Mouse (Mus musculus) ovary, adult 18-20 months (tissue): ENCODE measurements around the gene Oat.

Source experiments
- DNase-seq: peaks from one replicate; pipeline ENCODE4 v3.0.0; 2022; ENCODE audit warnings: low spot score, mixed read lengths

Gene Oat

GRCm38 (mm10) chr7:132593762-132594161 lies 17.6 kb upstream of the Oat start:
- DNase-seq = no peak

- no peak for DNase-seq
Measured at GRCm38 (mm10) chr7:132589610-132590009, 13.4 kb upstream of the Oat start.

GRCm38 (mm10) chr7:132587167-132587566 lies 11.0 kb upstream of the Oat start:
- DNase-seq = no peak

GRCm38 (mm10) chr7:132585695-132586491 lies 9.7 kb upstream of the Oat start:
- no peak for DNase-seq

GRCm38 (mm10) chr7:132581441-132581840 lies 5.2 kb upstream of the Oat start:
- no peak for DNase-seq

GRCm38 (mm10) chr7:132580511-132580910 lies 4.3 kb upstream of the Oat start:
- DNase-seq = no peak

- DNase-seq = no peak
Measured at GRCm38 (mm10) chr7:132576891-132577290, 693 bp upstream of the Oat start.

- peak; percentile 68 for DNase-seq
Measured at GRCm38 (mm10) chr7:132575623-132576022, 575 bp downstream of the Oat start.

GRCm38 (mm10) chr7:132574646-132575045 lies 1.6 kb downstream of the Oat start:
- DNase-seq = no peak

GRCm38 (mm10) chr7:132573205-132573604 lies 3.0 kb downstream of the Oat start:
- DNase-seq = no peak

GRCm38 (mm10) chr7:132572738-132573137 lies 3.5 kb downstream of the Oat start:
- no peak for DNase-seq

- no peak for DNase-seq
Measured at GRCm38 (mm10) chr7:132571481-132571880, 4.7 kb downstream of the Oat start.

GRCm38 (mm10) chr7:132570071-132570470 lies 6.1 kb downstream of the Oat start:
- DNase-seq = peak; percentile 32

- no peak for DNase-seq
Measured at GRCm38 (mm10) chr7:132568817-132569216, 7.4 kb downstream of the Oat start.

GRCm38 (mm10) chr7:132565831-132566230 lies 10.4 kb downstream of the Oat start:
- no peak for DNase-seq

GRCm38 (mm10) chr7:132559138-132559766 lies 16.9 kb downstream of the Oat start:
- DNase-seq = no peak

GRCm38 (mm10) chr7:132558141-132558736 lies 18.0 kb downstream of the Oat start:
- no peak for DNase-seq

GRCm38 (mm10) chr7:132556575-132556974 lies 19.6 kb downstream of the Oat start:
- no peak for DNase-seq

GRCm38 (mm10) chr7:132555911-132556310 lies 20.3 kb downstream of the Oat start:
- DNase-seq = no peak

- no peak for DNase-seq
Measured at GRCm38 (mm10) chr7:132554091-132554490, 22.1 kb downstream of the Oat start.

GRCm38 (mm10) chr7:132551351-132552126 lies 24.7 kb downstream of the Oat start:
- DNase-seq = peak; percentile 89

GRCm38 (mm10) chr7:132547126-132547525 lies 29.1 kb downstream of the Oat start:
- no peak for DNase-seq
